Mouse (Mus musculus): ENCODE results near the gene Btd.
"Not testable (repeated sequence)": the region's sequence is repeated elsewhere in the genome, so short reads cannot be mapped to it uniquely, and the experiment has no call there.

Btd gene

GRCm38 (mm10) chr14:31640890-31641505 is at the start of gene Btd, which contains the start of gene Hacl1:
Gene Btd, plus strand, starts transcription at chr14:31641028.
Gene Hacl1, minus strand, starts transcription at chr14:31641286.
- peak; percentile 91 to 98 for DNase-seq (ENCODE audit: inconsistent age in 2 of 2, low spot score in 1 of 2)

DNA sequence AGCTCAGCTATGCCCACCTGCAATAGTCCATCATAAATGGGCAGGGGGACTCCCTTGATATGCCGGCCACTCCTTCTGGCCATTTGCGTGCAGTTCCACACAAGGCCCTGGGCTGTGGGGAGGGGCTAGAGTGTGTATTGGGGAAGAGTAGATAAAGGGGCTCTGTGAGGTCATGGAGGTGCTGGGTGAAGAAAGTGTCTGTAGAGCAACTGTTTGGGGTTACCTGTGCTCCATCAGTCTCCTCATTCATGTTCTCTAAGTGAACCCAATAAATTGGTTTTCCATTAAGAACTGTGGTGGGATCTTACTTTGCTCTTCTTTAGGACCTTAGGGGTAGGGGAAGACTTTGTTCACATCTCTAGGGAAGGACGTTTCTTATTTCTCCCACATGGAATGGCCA is 49.6 kb upstream of the Btd start, which contains the start of gene Colq:
TSS of gene Colq (minus strand) at position 101 of the 400 bp plus-strand sequence.
- DNase-seq (ENCODE audit: inconsistent age in 2 of 2, low spot score in 1 of 2): no peak

- no peak for DNase-seq (ENCODE audit: inconsistent age in 2 of 2, low spot score in 1 of 2)
These were observed 47.8 kb upstream of the Btd start for GRCm38 (mm10) chr14:31593036-31593435.

DNA sequence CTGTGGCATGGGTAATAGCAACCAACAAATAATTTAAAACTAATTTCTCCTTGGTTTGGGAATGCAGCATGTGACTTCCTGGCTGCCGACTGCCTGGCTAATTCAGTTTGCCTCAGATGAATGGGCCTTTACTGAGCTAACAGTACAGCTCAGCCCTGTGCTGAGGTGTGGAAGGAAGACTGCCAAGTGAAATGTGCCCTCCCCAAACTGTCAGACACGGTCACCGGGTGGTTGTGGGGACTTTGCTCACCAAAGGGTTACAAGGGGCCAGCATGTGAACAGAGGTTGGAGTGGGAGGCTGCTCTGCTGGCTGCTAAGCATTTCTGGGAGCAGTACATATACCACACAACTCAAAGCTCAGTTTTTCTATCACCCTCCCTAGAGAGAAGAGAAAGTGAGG is 46.1 kb upstream of the Btd start:
- no peak for DNase-seq (ENCODE audit: inconsistent age in 2 of 2, low spot score in 1 of 2)

DNA sequence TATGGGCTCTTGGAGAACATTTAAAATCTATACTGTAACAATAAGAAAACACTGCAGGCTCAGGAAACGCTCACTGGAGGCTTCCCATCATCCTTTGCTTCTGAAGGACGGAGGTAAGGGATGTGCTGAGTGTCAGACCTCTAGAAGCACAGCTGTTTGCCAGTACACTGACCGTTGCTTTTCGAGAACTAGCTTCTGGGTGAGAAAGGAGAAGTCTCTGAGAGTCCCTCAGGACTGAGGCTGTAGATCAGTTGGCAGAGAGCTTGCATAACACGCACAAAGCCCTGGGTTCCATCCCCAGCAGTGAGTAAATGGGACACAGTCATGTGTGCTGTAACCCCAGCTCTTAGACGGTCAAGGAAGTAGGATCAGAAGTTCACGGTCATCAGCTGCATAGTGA is 44.4 kb upstream of the Btd start:
- DNase-seq (ENCODE audit: inconsistent age in 2 of 2, low spot score in 1 of 2): no peak

DNA sequence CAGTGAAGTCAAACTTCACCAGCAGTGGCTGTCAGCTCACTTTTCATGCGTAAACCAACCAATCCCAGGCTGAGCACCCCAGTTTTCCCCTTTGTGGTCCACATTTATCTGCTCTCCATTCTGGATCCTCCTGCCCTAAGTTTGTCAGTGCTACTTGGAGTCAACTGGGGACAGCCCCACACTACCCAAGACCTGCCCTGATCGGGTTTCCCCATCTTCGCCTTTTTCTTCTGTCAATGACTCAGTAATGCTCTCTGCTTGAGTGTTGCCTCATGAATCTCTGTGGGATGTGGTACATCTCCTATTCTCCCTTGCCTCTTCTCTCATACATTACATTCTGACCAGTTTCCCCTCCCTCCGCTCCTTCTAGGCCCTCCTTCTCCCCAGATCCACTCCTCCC is 43.4 kb upstream of the Btd start:
- no peak for DNase-seq (ENCODE audit: inconsistent age in 2 of 2, low spot score in 1 of 2)

GRCm38 (mm10) chr14:31601908-31602615 is 38.8 kb upstream of the Btd start:
- DNase-seq (ENCODE audit: inconsistent age in 2 of 2, low spot score in 1 of 2): no peak

DNA sequence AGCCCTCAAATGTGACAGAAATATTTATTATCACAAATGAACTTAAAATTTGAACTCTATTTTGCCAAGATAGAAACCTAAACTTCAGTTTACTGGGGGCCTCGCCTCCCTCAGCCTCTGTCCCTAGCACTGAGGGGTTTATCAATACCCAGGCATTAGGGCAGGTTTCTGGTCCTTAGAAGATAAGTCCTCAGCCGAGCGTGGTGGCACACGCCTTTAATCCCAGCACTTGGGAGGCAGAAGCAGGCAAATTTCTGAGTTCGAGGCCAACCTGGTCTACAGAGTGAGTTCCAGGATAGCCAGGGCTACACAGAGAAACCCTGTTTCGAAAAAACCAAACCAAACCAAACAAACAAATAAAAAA is 38.2 kb upstream of the Btd start:
- DNase-seq (ENCODE audit: inconsistent age in 2 of 2, low spot score in 1 of 2): not testable (repeated sequence)

DNA sequence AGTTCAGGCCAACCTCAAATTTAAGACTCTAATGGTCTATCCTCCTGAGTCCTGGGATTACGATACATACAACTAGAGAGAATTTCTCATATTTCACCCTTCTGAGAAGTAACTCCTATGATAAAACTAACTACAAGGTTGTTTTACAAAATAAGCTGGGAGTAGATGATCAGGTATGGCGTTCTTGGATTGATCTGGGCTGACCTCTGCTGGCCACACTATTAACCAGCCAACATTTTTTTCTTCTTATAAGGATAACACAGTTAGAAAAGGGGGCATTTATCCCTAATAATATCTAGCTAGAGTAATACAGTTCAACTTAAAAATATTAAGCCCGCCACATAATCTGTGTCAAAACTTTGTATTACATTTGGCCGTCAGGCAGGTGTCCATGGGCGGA is 35.9 kb upstream of the Btd start:
- peak in 1 of 2 experiments; percentile 53 for DNase-seq (ENCODE audit: inconsistent age in 2 of 2, low spot score in 1 of 2)

GRCm38 (mm10) chr14:31605514-31605913 is 35.3 kb upstream of the Btd start:
- DNase-seq (ENCODE audit: inconsistent age in 2 of 2, low spot score in 1 of 2): no peak

GRCm38 (mm10) chr14:31611986-31612385 is 28.8 kb upstream of the Btd start:
- DNase-seq (ENCODE audit: inconsistent age in 2 of 2, low spot score in 1 of 2): no peak

- no peak for DNase-seq (ENCODE audit: inconsistent age in 2 of 2, low spot score in 1 of 2)
These were observed 27.2 kb upstream of the Btd start for GRCm38 (mm10) chr14:31613671-31614070.

- DNase-seq (ENCODE audit: inconsistent age in 2 of 2, low spot score in 1 of 2): no peak
These were observed 23.6 kb upstream of the Btd start for GRCm38 (mm10) chr14:31617204-31617603.

DNA sequence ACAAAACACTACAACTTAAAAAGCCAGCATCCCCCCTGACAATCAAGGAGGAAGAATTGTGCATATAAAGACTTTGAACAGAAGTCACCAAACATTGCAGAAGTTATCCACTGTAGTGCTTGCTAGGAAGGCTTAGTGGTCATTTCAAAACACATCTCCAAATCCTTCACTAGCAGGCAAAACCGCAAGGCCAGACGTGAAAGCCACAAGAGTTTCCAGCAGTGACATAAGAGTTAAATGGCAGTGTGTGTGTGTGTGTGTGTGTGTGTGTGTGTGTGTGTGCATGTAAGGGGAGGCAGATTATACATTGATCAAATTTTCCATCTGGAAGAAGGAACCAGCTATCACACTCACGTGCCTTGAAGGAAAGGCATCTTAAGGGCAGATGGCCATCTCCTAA is 22.8 kb upstream of the Btd start:
- DNase-seq (ENCODE audit: inconsistent age in 2 of 2, low spot score in 1 of 2): no peak

- DNase-seq (ENCODE audit: inconsistent age in 2 of 2, low spot score in 1 of 2): no peak
These were observed 20.1 kb upstream of the Btd start for GRCm38 (mm10) chr14:31620591-31621223.

DNA sequence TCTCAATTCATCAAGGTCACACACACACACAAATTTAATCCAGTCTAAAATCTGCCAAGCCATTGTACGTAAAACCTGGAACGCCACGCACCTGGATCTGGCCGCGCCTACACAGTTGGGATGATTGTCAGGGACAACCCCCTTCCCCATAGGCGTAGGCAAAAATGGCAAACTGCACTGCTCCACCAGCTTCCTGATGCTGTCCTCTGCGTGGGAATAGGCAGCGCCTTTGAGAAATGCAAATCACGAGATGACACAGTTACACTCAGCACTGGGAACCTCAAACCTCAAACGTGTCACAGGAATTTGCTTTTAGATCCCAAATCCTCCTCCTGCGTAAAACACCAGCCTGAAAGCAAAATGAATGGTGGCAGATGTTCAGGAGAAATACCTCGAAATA is 18.1 kb upstream of the Btd start:
- no peak for DNase-seq (ENCODE audit: inconsistent age in 2 of 2, low spot score in 1 of 2)

DNA sequence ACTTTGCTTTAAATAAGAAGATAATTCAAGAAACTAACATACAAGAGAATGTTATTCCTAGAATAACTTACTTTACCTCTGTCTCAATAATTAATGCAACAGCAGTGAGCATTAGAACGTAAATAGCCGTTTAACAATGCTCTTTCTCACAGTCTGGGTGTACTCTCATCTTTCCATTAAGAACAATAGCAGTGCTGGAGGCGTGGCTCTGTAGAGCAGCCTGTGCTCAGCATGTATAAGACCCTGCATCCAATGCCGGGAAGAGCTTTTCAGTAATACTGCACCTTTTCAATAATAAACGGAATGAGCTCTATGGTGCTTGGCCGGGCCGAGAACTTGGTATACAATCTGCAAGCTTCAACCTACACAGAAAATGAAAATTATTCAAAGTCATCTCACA is 10.2 kb upstream of the Btd start:
- no peak for DNase-seq (ENCODE audit: inconsistent age in 2 of 2, low spot score in 1 of 2)

DNA sequence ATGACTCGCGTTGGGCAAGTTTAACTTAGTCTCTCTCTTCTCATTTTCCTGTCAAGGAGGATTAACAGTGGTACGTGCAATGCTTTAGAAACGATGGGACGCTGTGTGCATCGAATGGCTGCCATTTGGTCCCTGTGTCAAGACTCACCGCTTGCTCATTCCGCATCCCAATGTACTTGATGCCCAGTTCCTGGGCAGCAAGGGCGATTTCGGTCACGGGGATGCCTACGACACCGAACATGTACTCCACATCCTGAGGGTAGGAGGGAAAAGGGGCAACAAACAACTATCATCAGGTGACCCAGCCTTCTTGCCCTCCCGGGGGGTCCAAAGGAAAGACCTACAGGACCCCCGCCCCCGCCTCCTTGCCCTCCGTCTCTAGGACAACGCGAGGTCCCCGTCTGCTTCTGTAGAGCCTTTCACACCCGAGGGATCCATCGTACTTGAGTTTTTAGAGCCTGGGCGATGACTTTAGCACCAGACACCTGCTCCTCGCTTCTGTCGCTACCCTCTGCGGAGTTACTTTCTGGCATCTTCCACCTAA is 410 bp upstream of the Btd start, which contains the start of gene Gm49387:
TSS of gene Gm49387 (minus strand) at position 533 of the 544 bp plus-strand sequence.
- no peak for DNase-seq (ENCODE audit: inconsistent age in 2 of 2, low spot score in 1 of 2)

- no peak for DNase-seq (ENCODE audit: inconsistent age in 2 of 2, low spot score in 1 of 2)
These were observed 803 bp downstream of the Btd start for GRCm38 (mm10) chr14:31641506-31642155.

DNA sequence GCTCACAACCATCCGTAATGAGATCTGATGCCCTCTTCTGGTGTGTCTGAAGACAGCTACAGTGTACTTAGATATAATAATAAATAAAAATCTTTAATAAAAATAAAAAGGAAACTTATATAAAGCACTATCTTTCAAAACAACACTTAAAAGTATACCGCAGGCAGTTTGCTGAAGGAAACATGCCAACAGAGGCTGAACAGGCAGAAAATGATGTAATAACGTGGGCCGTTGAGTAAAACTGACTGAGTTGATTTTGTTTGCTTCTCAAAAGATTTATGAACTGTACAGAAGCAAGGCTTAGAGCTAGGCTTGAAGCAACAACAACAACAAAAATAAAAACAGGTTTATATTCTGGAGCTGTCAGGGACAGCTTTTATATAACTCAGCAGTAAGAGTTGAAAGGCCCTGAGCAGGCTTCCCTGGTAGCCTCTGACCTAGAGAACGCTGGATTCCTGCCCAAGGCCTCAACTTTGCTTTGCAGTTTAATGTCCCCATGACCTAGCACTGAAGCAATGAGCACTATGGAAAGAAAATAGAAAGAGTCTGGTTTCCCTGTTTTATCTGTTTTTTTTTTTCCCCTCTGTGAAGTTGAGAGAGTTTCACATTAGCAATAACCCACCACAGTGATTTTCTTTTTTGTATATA is 3.5 kb downstream of the Btd start:
- DNase-seq (ENCODE audit: inconsistent age in 2 of 2, low spot score in 1 of 2): peak; percentile 86 to 94
